Mouse (Mus musculus) limb, embryonic 12.5 days (tissue): Measurements from ENCODE around the gene 5730522E02Rik. TPM values are rescaled to one million over a fixed set of nuclear protein-coding genes. Genes with fewer than 3 reads are reported as not detected.

Source experiments
- ATAC-seq: fragments of 200-750 bp; cut with Nextera tagmentation; 2 replicates; pipeline ENCODE4 v1.8.0; 2017; ENCODE audit warnings: low read depth, moderate TSS enrichment; ENCODE audit not compliant: insufficient number of reproducible peaks, insufficient read depth, low FRiP score, low TSS enrichment
- H3K27ac ChIP-seq: fragments of 300-500 bp; sonication (generic); 2 replicates; pipeline ENCODE4 v1.5.1; 2016; ENCODE audit warnings: mild to moderate bottlenecking, moderate library complexity
- H3K27me3 ChIP-seq: fragments of 300-500 bp; sonication (generic); 2 replicates; pipeline ENCODE4 v1.6.1; 2016; ENCODE audit warnings: mild to moderate bottlenecking, moderate library complexity
- H3K36me3 ChIP-seq: fragments of 300-500 bp; sonication (generic); 2 replicates; pipeline ENCODE4 v1.6.1; 2016; ENCODE audit warnings: mild to moderate bottlenecking, moderate library complexity
- H3K4me1 ChIP-seq: fragments of 300-500 bp; sonication (generic); replicated peaks from 2 replicates; pipeline ENCODE4 v1.6.1; 2016
- H3K4me2 ChIP-seq: fragments of 300-500 bp; sonication (generic); 2 replicates; pipeline ENCODE4 v1.6.1; 2016; ENCODE audit warnings: mild to moderate bottlenecking, moderate library complexity
- H3K4me3 ChIP-seq: fragments of 300-500 bp; sonication (generic); replicated peaks from 2 replicates; pipeline ENCODE4 v1.5.1; 2016; ENCODE audit warnings: mild to moderate bottlenecking
- H3K9ac ChIP-seq: fragments of 300-500 bp; sonication (generic); replicated peaks from 2 replicates; pipeline ENCODE4 v1.6.1; 2016; ENCODE audit warnings: mild to moderate bottlenecking, moderate library complexity
- H3K9me3 ChIP-seq: fragments of 300-500 bp; sonication (generic); 2 replicates; pipeline ENCODE4 v1.6.1; 2016; ENCODE audit warnings: mild to moderate bottlenecking, moderate library complexity
- WGBS: fragments of 180-500 bp; shearing (Covaris S2); methylation state at CpG from one replicate; pipeline ENCODE4 v1.1.7; 2016; 5-methylcytosine and 5-hydroxymethylcytosine counted together
- polyA plus RNA-seq: library from polyadenylated mRNA; unstranded; fragments of >200 nt; fragmentation: Nextera tagmentation; extraction: Ambion mirVana; gene quantifications from 2 replicates; pipeline ENCODE4 v1.2.1, GENCODE M21; 2016

Gene 5730522E02Rik
- polyA plus RNA-seq, 1 experiment from 2014 or later = 9.8 TPM

DNA sequence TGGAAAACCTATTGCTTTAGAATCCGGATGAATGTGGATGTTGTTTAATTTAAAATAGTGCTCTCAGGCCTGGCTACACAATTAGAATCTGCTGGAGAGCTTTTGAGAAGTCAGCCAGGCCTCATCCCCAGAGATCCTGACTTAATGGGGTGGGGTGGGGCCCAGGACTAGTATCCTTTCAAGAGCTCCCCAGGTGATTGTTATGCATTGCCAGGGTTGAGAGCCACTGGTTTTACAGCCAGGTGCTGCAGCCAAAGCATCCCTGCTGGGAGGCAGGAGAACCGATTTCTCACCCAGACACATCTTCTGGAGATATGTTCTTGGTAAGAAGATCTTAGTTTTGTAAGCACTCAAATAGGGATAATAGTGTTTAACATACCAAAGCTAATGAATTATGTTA, 216.4 kb downstream of the 5730522E02Rik start:
- no peaks in the 10 kb centered on the region for H3K9me3 ChIP-seq
- WGBS = 17% methylated on average over 2 of the region's 2 CpGs

DNA sequence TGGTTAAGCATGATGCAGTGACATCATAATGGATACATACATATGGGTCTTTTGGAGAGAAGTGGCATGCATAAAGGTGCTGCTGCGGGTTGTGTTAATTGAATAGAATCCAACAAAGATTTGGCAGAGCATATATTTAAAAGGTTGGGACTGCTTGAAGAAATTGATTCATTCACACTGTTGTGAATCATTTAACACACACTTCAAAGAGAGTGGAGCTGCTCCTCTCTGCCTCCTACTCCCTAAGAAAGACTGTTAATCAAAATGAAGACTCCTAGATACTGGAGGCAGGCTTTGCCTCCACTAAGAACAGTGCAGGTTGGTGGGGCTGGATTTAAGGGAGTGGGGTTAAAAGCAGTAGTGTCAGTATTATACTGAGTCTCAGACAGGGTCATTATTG, 218.3 kb downstream of the 5730522E02Rik start:
- no peaks in the 10 kb centered on the region for H3K9me3 ChIP-seq
- peaks cover 11% of the 10 kb centered on the region for H3K4me1 ChIP-seq
- no peak overlapping the region for H3K9ac ChIP-seq
- ATAC-seq = no peak
- no peak overlapping the region for H3K4me2 ChIP-seq
- no peaks in the 10 kb centered on the region for H3K36me3 ChIP-seq
- no peak overlapping the region for H3K4me3 ChIP-seq
- WGBS = 95% methylated on average over 1 of the region's 1 CpGs
- no peaks in the 10 kb centered on the region for H3K27me3 ChIP-seq
- no peak overlapping the region for H3K27ac ChIP-seq

More for the DNA sequence above, 216.4 kb downstream of the 5730522E02Rik start:
- Histone ChIP-seq H3K36me3 (no peaks in the 10 kb centered on the region), H3K27me3 (no peaks in the 10 kb centered on the region), H3K27ac (no peak overlapping the region), H3K4me3 (no peak overlapping the region), H3K9ac (no peak overlapping the region), H3K4me1 (peaks cover 11% of the 10 kb centered on the region), H3K4me2 (no peak overlapping the region)
- ATAC-seq = no peak

DNA sequence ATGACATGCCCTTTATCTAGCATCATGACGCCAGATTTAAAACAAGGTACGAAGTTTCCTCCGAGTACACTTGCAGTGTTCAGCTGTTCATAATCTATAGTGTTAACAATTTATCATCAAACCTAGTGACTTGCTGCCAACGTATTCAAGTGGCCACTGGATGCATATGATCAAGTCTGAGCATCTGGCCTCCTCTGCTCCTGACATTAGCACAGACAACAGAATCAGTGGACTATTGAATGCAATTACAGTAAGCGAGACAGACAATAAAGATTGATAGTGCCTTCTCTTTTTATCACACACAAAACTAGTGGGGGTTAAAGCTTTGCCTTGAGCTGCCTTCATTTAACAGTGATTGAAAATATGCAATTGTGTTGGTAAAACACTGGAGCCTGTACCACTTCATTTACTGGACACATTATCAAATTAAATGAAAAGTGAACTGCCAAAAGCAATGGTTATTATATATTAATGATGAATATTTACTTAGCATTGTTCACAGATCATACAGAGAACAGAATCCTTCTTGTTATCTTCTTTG, 231.8 kb downstream of the 5730522E02Rik start:
- no peaks in the 10 kb centered on the region for H3K36me3 ChIP-seq
- H3K4me3 ChIP-seq = no peak overlapping the region
- H3K27ac ChIP-seq = no peak overlapping the region
- WGBS = 80% methylated on average over 5 of the region's 5 CpGs
- H3K4me2 ChIP-seq = no peak overlapping the region
- no peak overlapping the region for H3K9ac ChIP-seq
- H3K9me3 ChIP-seq = no peaks in the 10 kb centered on the region
- H3K27me3 ChIP-seq = no peaks in the 10 kb centered on the region
- H3K4me1 ChIP-seq = no peaks in the 10 kb centered on the region
- no peak for ATAC-seq

DNA sequence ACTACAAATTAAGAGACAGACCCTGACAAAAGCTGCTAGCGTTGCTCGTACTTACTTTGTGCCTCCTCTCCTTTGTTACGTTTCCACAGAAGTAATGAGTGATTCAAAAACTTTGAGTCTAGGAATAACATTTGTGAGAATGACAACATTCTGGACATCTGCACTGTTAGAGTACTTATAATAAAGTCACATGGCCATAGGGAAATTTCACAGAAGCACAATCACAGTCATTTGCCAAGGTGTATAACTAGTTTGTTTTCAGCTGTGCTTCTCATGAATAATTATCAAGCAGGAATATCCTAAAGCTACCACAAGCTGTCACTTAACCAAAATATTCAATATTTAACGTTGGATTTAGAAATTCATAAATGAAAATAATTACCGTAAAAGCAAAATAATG, 269.1 kb downstream of the 5730522E02Rik start:
- 86% methylated on average over 5 of the region's 5 CpGs for WGBS
- no peak overlapping the region for H3K27ac ChIP-seq

DNA sequence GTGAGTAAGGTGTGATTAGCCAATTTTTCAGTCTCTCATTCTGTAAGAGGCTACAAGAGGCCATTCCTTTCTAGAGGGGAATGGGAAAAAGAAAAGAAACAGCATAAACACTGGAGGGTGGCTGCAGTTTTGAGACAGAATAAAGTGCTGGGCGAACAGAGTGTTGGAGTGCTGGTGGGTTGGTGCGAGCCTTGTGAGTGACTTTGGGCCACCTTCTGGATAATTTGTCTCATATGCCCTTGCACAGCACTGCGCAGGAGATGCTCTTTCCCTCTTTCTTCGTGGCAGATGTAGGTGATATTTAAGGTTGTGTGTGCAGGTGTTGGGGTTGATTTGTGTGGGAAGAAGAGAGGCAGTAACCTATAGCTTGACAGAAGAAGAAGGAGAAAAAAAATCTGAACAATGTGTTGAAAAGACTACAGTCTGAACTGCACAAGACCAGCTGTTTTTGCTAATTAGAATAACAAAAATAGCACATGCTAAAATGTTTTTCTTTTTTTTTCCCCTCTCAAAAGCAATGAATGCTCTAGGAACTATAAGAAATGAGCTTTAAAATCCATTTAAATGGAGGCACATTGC, 269.8 kb downstream of the 5730522E02Rik start:
- Histone ChIP-seq H3K27ac (no peak overlapping the region), H3K36me3 (no peaks in the 10 kb centered on the region), H3K27me3 (no peaks in the 10 kb centered on the region), H3K9ac (no peak overlapping the region), H3K4me2 (no peak overlapping the region), H3K9me3 (no peaks in the 10 kb centered on the region), H3K4me1 (no peaks in the 10 kb centered on the region), H3K4me3 (no peak overlapping the region)
- ATAC-seq = no peak
- 78% methylated on average over 4 of the region's 4 CpGs for WGBS

More for the DNA sequence above, 269.1 kb downstream of the 5730522E02Rik start:
- Histone ChIP-seq H3K4me1 (no peaks in the 10 kb centered on the region), H3K4me2 (no peak overlapping the region), H3K27me3 (no peaks in the 10 kb centered on the region), H3K9ac (no peak overlapping the region), H3K9me3 (no peaks in the 10 kb centered on the region), H3K4me3 (no peak overlapping the region), H3K36me3 (no peaks in the 10 kb centered on the region)
- ATAC-seq = no peak

DNA sequence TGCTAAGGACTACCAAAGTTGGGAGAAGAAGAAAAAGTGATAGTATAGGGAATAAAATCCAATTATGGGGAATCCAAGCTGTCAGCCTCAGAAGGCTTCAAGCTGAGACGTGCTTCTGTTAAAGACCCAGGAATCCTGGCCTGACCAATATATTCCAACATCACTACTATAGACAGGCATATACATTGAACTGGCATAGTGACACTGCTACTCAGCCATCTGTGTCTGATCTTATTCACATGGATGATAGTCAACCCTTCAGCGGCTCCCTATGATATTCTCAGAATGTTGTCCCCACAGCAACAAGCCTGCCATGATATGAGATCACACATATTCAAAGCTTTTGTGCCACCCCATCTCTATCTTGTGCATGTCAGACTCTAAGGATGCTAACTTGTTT, 284.3 kb downstream of the 5730522E02Rik start:
- WGBS = 89% methylated on average over 2 of the region's 2 CpGs
- Histone ChIP-seq H3K27me3 (no peaks in the 10 kb centered on the region), H3K4me2 (no peak overlapping the region), H3K27ac (no peak overlapping the region), H3K4me1 (no peaks in the 10 kb centered on the region), H3K4me3 (no peak overlapping the region), H3K9ac (no peak overlapping the region), H3K9me3 (no peaks in the 10 kb centered on the region), H3K36me3 (no peaks in the 10 kb centered on the region)
- no peak for ATAC-seq

DNA sequence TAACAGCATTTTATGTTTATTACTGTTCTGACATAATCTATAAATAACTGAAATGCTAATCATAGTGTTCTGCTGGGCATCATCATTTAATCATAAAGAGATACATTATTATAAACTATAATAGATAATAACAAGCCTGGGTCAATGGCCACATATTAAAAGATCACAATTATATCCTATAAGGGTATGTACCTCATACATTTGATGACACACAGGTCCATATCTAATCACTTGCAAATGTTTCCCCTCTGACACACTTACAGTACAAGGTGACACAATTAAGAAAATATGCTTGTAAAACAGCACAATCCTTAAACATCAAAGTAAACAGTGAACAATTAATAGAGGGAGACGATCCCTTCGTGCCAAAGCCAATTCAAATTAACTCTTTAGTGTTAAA, 308.2 kb downstream of the 5730522E02Rik start:
- no peak for ATAC-seq
- Histone ChIP-seq H3K27ac (no peak overlapping the region), H3K27me3 (no peaks in the 10 kb centered on the region), H3K36me3 (no peaks in the 10 kb centered on the region), H3K9ac (no peak overlapping the region), H3K4me2 (no peak overlapping the region), H3K4me1 (no peaks in the 10 kb centered on the region), H3K4me3 (no peak overlapping the region), H3K9me3 (no peaks in the 10 kb centered on the region)
- 54% methylated on average over 2 of the region's 2 CpGs for WGBS

DNA sequence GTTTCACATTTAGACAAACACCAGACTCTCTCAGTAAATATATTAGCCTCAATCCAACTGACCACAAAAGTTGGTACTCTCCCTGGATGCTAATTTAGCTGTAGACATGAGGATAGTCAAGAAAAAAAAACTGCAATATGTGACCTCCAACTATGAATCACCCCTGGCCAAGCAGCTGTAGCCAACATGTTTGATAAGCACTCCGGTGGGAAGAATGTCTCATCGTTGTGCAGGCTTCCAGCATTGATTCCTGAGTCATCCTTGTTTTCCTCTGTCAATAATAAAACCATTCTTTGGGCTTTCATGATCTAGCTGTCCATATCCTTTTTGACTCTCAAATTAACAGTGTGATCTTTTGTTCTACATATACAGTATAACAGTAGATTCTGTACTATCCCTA, 308.9 kb downstream of the 5730522E02Rik start:
- ATAC-seq = no peak
- Histone ChIP-seq H3K9me3 (no peaks in the 10 kb centered on the region), H3K4me3 (no peak overlapping the region), H3K36me3 (no peaks in the 10 kb centered on the region), H3K27me3 (no peaks in the 10 kb centered on the region), H3K4me2 (no peak overlapping the region), H3K9ac (no peak overlapping the region), H3K4me1 (no peaks in the 10 kb centered on the region), H3K27ac (no peak overlapping the region)
- 83% methylated on average over 2 of the region's 2 CpGs for WGBS

DNA sequence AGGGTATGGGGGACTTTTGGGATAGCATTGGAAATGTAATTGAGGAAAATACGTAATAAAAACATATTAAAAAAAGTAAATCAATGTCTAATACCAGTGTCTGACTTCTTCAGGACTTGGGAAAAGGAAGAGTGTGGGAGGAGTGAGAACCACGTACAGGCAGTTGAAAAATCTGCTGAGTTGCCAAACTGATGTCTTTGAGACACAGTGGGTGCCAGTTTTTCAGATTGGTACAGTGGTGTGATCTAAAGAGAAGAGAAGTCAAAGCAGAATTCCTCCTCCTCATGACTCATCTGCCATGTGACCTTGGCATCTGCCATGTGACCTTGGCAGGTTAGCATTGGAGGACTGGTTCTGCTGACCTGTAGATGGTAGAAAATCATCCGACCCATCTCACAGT, 316.7 kb downstream of the 5730522E02Rik start:
- Histone ChIP-seq H3K9me3 (no peaks in the 10 kb centered on the region), H3K4me1 (no peaks in the 10 kb centered on the region), H3K36me3 (no peaks in the 10 kb centered on the region), H3K27ac (no peak overlapping the region), H3K9ac (no peak overlapping the region), H3K4me2 (no peak overlapping the region), H3K4me3 (no peak overlapping the region), H3K27me3 (no peaks in the 10 kb centered on the region)
- ATAC-seq = no peak
- WGBS = 88% methylated on average over 3 of the region's 3 CpGs

DNA sequence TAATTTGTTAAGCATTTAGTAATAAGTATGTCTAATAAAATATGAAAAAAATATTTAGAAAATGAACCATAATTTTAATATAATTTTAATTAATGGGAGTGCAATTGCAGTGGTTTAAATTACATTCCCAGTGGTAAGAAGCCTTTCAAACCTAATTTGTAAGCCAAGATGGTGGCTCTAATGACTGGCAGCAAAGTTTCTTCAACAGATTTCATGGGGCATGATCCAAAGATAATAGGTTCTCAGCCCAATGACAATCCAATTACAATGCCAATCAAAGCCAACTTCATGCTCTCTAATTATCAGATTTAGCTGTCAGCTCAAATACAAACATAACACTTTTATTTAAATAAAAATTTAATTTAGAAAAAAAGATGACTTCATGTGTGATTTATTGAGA, 337.6 kb downstream of the 5730522E02Rik start:
- no peak for ATAC-seq
- no peaks in the 10 kb centered on the region; the same call in 1 of the 2 replicates for H3K4me1 ChIP-seq
- H3K4me3 ChIP-seq = no peak overlapping the region
- H3K27me3 ChIP-seq = no peaks in the 10 kb centered on the region
- no peak overlapping the region for H3K4me2 ChIP-seq
- no peak overlapping the region for H3K9ac ChIP-seq
- H3K9me3 ChIP-seq = no peaks in the 10 kb centered on the region
- no peak overlapping the region for H3K27ac ChIP-seq
- no peaks in the 10 kb centered on the region for H3K36me3 ChIP-seq

DNA sequence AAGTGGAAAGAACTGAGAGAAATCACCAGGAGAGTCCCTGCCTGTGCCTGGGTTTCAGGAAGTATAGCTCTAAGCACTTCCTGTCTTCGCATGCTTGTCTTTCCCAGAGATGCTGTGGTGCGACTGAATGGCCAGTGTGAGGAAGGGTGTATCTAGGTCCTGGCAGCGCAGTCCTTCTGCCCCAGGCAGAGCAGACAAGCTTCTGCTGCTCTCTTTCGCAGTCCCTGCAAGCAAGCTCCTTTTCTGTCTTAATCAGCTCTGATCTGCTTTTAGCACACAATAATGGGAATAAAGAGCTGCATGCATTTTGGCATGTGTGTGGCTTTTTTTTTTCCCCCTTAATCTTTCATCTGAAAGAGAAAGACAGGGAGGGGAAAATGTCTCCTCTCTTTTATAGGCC, 338.2 kb downstream of the 5730522E02Rik start:
- Histone ChIP-seq H3K9me3 (no peaks in the 10 kb centered on the region), H3K36me3 (no peaks in the 10 kb centered on the region), H3K27me3 (no peaks in the 10 kb centered on the region), H3K4me3 (no peak overlapping the region), H3K27ac (no peak overlapping the region), H3K4me2 (no peak overlapping the region), H3K9ac (no peak overlapping the region), H3K4me1 (no peaks in the 10 kb centered on the region; the same call in 1 of the 2 replicates)
- 71% methylated on average over 4 of the region's 4 CpGs for WGBS
- no peak for ATAC-seq

DNA sequence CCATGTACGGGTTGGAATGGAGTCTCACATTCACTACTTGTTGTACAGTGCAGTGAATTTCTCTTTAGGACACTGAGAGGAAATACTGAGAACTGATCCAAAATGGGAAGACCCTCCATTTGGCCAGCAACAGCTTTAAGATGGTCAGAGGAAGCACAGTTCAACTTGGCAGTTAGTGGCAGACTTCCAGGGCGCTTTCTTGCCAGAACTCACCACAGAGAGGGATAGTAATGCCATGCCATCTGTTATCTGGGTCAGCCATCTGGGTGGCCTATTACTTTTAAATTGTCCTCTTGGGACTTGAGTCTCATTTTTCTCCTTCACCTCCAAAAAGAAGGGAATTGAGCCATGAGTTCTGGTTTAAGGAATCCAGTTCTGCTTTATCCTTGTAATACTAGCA, 344.3 kb downstream of the 5730522E02Rik start:
- Histone ChIP-seq H3K27ac (no peak overlapping the region), H3K27me3 (peaks cover 8% of the 10 kb centered on the region; the same call in 1 of the 2 replicates), H3K4me3 (no peak overlapping the region), H3K36me3 (no peaks in the 10 kb centered on the region), H3K9ac (no peak overlapping the region), H3K4me2 (no peak overlapping the region), H3K9me3 (no peaks in the 10 kb centered on the region), H3K4me1 (no peaks in the 10 kb centered on the region; the same call in 1 of the 2 replicates)
- 89% methylated on average over 2 of the region's 2 CpGs for WGBS
- ATAC-seq = no peak
